Mouse (Mus musculus): Measurements from ENCODE around the gene Med4. TPM values are rescaled to one million over a fixed set of nuclear protein-coding genes. Genes with fewer than 3 reads are reported as not detected.
A peak's percentile ranks its signal among the peaks of the same experiment; 100 is the strongest.
"Not testable (repeated sequence)": the region's sequence is repeated elsewhere in the genome, so short reads cannot be mapped to it uniquely, and the experiment has no call there.

The Med4 gene
- polyA plus RNA-seq, 1 experiment from 2014 or later = 88.7 TPM

DNA sequence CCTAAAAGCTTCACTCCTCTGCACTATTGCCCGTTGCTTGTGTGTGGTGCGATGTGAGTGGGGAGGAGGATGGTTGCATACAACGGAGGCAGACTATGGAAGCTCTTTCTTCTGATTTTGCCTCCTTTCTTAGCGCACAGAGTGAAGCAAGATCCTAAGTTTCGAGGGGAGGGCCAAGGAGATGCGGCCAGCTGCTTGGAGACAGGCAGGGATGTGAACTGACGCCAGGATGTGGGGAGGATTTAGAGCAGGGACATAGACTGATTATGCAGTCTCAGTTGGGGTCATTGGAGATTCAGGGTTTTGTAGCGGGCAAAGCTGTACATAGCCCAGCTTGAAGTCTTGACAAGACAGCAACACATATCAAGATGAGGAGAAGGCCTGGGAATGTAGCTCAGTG lies 3.5 kb upstream of the Med4 start:
- Histone ChIP-seq H3K27ac (no peak overlapping the region), H3K4me3 (no peak overlapping the region), H3K9me3 (no peaks in the 10 kb centered on the region), H3K27me3 (0 out of 2 replicates have a peak, but pooled peaks cover 9% of the 10 kb centered on the region), H3K4me2 (no peak overlapping the region), H3K9ac (0 out of 2 replicates have a peak overlapping the region, but pooled peaks have one; percentile 40), H3K36me3 (no peaks in the 10 kb centered on the region), H3K4me1 (replicated peaks) (peaks cover 31% of the 10 kb centered on the region)
- 62% methylated on average over 8 of the region's 8 CpGs for WGBS
- ATAC-seq (ENCODE audit: low FRiP score) = no peak

DNA sequence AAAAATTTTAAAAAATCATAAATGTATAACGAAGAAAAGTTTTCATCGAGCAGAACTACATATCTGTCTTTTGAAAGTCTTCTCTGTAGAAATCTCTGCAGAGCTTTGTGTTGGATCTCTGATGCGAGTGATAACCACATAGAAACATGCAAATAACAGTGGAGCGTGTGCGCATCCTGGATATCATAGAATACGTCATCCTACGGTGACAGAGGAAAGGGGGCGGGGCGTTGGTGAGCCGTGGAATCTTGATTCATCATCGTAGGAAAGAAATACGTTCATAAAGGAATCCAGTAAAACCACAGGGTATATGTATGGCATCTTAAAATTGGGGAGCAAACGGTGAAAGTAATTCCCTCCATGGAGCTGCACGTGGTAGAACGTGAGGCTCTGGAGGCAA lies 2.6 kb upstream of the Med4 start:
- H3K4me1 ChIP-seq (replicated peaks) = peaks cover 30% of the 10 kb centered on the region
- H3K9me3 ChIP-seq = no peaks in the 10 kb centered on the region
- peaks cover 8% of the 10 kb centered on the region for H3K36me3 ChIP-seq
- H3K27me3 ChIP-seq = 0 out of 2 replicates have a peak, but pooled peaks cover 9% of the 10 kb centered on the region
- no peak overlapping the region for H3K27ac ChIP-seq
- WGBS = 93% methylated on average over 15 of the region's 15 CpGs
- no peak overlapping the region for H3K4me3 ChIP-seq
- no peak overlapping the region for H3K9ac ChIP-seq
- no peak overlapping the region for H3K4me2 ChIP-seq
- no peak for ATAC-seq (ENCODE audit: low FRiP score)

DNA sequence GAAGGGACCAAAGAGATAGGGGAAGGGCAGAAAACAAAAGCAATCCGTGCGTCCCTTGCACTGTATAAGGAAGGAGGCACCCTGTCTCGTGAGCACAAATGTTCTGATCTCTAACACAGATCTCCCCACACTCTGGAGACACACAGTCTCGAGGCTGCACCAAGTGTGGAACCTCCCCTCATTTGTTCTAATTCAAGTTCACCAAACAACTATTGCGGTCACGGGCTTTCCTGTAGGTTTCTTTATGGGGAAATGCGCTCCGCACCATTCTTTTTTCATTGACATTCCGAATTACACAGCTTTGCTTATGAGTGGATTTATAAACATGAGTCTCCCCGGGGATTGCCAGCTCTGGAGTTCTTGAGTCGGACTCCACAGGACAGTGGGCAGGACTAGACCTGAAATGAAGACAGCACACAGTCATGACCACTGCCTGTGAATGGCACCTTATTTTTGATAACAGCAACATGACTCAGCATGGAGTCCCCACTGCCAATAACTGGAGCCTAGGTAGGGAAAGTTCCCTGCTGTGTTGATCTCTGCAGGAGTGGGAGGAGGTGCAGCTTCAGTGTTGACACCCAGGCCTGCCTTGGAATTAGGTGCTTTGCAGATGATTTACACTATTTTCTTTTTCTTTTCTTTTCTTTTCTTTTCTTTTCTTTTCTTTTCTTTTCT lies 2.0 kb upstream of the Med4 start:
- Histone ChIP-seq H3K4me2 (no peak overlapping the region), H3K36me3 (peaks cover 10% of the 10 kb centered on the region), H3K4me3 (no peak overlapping the region), H3K27ac (no peak overlapping the region), H3K9ac (no peak overlapping the region), H3K9me3 (no peaks in the 10 kb centered on the region), H3K4me1 (replicated peaks) (peaks cover 30% of the 10 kb centered on the region), H3K27me3 (0 out of 2 replicates have a peak, but pooled peaks cover 9% of the 10 kb centered on the region)
- no peak for ATAC-seq (ENCODE audit: low FRiP score)
- 74% methylated on average over 11 of the region's 11 CpGs for WGBS

DNA sequence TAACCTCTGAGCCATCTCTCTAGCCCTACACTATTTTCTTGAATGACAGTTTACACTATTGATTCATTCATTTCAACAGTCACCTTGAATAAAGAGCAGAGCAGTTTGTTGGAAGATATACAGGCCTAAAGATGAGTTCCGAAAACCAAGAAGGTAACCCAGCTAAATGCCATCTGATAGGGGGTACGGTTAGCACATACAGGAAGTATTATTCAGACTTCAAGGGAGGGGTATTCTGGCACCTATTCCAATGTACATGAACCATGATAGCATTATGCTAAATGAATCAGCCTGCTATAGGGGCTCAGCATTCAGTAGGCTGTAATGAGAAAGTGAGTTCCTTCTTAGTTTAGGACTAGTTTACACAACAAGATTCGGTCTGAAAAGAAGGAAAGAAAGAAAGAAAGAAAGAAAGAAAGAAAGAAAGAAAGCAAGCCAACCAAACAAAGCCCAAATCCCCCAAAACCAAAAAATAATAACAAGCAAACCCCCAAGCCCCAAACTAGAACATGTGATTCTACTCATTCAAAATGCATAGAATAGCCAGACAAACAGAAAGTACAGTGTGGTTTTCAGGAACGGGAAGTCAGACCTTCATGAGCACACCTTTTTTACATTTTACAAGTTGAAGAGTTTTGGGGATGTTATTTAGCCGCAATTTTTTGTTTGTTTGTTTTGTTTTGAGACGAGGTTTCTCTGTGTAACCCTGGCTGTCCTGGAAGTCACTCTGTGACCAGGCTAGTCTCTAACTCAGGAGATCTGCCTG lies 1.0 kb upstream of the Med4 start:
- WGBS = 93% methylated on average over 6 of the region's 6 CpGs
- H3K4me3 ChIP-seq = no peak overlapping the region
- 0 out of 2 replicates have a peak, but pooled peaks cover 9% of the 10 kb centered on the region for H3K27me3 ChIP-seq
- ATAC-seq (ENCODE audit: low FRiP score) = no peak
- no peaks in the 10 kb centered on the region for H3K9me3 ChIP-seq
- no peak overlapping the region for H3K4me2 ChIP-seq
- H3K27ac ChIP-seq = no peak overlapping the region
- H3K4me1 ChIP-seq (replicated peaks) = peaks cover 24% of the 10 kb centered on the region
- H3K9ac ChIP-seq = no peak overlapping the region
- peaks cover 12% of the 10 kb centered on the region for H3K36me3 ChIP-seq

DNA sequence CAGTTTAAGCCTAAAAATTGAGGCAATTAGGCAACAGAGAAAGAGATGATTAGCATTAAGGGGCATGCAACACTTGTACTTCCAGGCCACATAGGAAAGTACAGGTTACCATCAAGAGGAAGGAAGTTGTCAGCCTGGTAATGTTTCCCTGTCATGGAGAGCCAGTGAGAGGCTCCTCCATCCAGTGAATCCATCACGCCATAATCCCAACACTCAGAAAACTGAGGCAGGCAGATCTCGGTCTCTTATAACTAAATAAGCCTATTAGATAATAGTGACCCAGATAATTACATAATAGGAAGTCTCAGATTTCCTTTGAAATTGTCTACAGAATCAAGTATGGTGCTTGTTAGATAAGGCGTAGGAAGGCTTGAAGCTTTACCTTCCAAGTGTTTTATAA lies 14.3 kb downstream of the Med4 start:
- no peak overlapping the region for H3K9ac ChIP-seq
- no peaks in the 10 kb centered on the region for H3K9me3 ChIP-seq
- H3K4me3 ChIP-seq = no peak overlapping the region
- H3K4me1 ChIP-seq (replicated peaks) = no peaks in the 10 kb centered on the region
- peaks cover 4% of the 10 kb centered on the region; the same call in 1 of the 2 replicates for H3K27me3 ChIP-seq
- no peak overlapping the region for H3K4me2 ChIP-seq
- 79% methylated on average over 3 of the region's 3 CpGs for WGBS
- no peak overlapping the region for H3K27ac ChIP-seq
- no peak for ATAC-seq (ENCODE audit: low FRiP score)
- no peaks in the 10 kb centered on the region for H3K36me3 ChIP-seq

DNA sequence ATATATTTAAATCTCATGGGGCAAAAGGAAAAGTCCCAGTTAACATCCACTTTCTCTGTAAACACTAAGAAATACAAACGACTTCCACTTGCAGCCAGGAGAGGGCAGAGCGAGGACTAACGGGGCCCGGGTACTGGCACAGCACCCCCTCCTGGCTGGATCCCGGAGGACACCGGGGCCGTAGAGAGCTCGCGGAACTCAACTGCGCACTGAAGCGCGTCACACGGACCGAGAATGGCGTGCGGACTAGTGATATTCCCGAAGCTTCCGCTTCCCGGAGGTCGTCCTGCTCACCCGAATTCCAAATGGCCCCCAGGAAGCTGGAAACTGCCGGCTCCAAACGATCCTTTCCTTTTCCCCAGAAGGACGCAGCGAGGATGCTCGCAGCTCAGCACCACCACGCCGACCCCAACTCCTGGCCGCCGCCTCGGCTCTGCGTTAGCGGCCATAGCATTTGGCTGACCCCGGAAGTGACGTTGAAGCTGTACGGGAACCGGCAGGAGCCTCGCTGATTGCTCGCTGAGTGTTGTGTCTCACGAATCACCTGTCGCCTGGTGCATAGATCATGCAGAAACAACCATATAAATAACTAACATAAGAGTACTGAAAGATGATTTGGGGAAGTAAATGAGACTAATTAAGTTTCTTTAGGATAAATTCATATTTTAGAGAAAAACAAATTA lies 15.1 kb downstream of the Med4 start, which contains the start of gene Sucla2:
Gene Sucla2 (plus strand): TSS at position 554 of the 683 bp plus-strand sequence.
- Histone ChIP-seq H3K27ac (peak within 1 kb of the TSS; percentile 92), H3K27me3 (peaks cover 7% of the 10 kb centered on the region; the same call in 1 of the 2 replicates), H3K9me3 (no peaks in the 10 kb centered on the region), H3K4me2 (peak within 1 kb of the TSS; percentile 34), H3K9ac (peak within 1 kb of the TSS; percentile 68), H3K4me3 (peak within 1 kb of the TSS; percentile 47), H3K4me1 (replicated peaks) (no peaks in the 10 kb centered on the region), H3K36me3 (no peaks in the 10 kb centered on the region)
- peak; percentile 100 for ATAC-seq (ENCODE audit: low FRiP score)
- WGBS = under 1% methylated on average over 40 of the region's 41 CpGs

DNA sequence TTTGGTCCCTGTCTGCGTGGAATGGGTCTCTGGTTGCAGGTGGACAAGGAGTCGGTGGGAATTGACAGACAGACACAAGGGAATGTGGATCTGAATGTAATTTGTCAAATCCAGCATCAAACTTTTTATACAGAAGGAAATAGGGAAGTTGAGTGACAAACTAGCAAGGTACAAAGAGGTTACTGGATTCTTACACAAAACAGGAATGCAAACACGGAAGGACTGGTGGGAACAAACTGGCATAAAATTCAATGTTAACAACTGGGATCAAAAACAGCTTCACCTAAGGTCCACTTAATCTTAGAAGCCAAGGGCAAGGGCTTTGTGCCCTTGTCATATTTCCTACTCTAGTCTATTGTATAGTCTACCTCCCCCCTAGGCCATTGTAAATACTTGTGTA lies 18.8 kb downstream of the Med4 start:
- H3K9me3 ChIP-seq = not testable (repeated sequence)

DNA sequence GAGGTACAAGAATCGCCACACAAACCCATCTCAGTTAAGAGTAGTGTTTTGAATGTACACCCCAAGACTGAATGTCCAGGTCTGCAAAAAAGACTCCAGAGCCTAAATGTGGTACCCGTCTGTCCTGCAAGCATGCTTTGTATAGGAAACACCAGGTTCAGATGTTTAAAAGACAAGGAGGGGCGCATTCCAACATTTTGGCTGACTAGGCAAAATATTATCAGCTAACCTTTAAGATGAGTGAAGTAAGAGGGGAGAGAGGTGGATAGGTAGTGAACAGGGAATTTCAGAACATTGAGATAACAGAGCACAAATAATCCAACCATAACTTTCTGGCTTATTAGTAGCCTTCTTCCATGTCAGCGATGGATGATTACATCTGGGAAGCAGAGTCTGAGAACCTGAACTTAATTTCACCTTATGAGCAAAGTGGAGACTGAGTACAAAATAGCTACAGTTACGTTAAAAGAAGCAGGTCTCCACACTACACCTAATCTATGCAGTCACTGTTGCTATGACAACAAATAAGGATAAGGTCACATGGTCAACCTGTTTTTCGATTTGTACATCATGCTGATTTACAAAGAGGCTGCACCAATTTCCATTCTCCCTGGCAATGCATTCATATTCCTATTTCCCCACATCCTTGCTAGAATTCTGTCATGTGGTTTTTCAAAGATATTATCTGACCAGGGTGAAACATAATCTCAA lies 24.1 kb downstream of the Med4 start:
- WGBS = 71% methylated on average over 6 of the region's 6 CpGs
- no peak for ATAC-seq (ENCODE audit: low FRiP score)

More for the DNA sequence above, 18.8 kb downstream of the Med4 start:
- not testable (repeated sequence) for ATAC-seq (ENCODE audit: low FRiP score); H3K4me1 ChIP-seq (replicated peaks); H3K4me2 ChIP-seq; H3K36me3 ChIP-seq; H3K27ac ChIP-seq; H3K4me3 ChIP-seq; H3K9ac ChIP-seq
- H3K27me3 ChIP-seq = peaks cover 18% of the 10 kb centered on the region; the same call in 1 of the 2 replicates
- whole genome bisulfite sequencing = 84% methylated on average over 3 of the region's 3 CpGs

DNA sequence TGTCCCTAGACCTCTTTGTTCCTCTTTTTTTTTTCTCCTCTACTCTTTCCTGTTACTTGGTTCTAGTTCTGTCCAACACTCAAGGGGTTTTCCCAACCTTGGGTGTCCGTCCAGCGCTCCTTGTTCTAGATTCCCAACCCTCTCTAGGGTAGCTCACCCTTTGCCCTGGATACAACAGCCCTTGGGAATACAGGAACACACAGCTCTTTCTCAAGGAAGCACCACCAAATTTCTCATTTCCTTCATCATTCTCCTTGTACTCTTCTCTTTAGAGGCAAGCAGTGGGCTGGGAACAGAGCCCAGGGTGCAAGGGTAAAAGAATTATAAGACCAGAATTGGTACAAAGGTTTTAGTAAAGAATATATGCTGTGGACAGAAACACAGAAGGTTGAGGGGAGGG lies 25.8 kb downstream of the Med4 start:
- H3K27me3 ChIP-seq = peaks cover 10% of the 10 kb centered on the region; the same call in 1 of the 2 replicates
- no peak overlapping the region for H3K4me2 ChIP-seq
- no peak overlapping the region for H3K9ac ChIP-seq
- no peaks in the 10 kb centered on the region for H3K36me3 ChIP-seq
- 85% methylated on average over 2 of the region's 2 CpGs for WGBS
- no peak for ATAC-seq (ENCODE audit: low FRiP score)
- H3K4me1 ChIP-seq (replicated peaks) = no peaks in the 10 kb centered on the region
- H3K4me3 ChIP-seq = no peak overlapping the region
- no peak overlapping the region for H3K27ac ChIP-seq
- H3K9me3 ChIP-seq = no peaks in the 10 kb centered on the region

More for the DNA sequence above, 24.1 kb downstream of the Med4 start:
- Histone ChIP-seq H3K27ac (no peak overlapping the region), H3K4me1 (replicated peaks) (no peaks in the 10 kb centered on the region), H3K9ac (no peak overlapping the region), H3K36me3 (no peaks in the 10 kb centered on the region), H3K27me3 (peaks cover 20% of the 10 kb centered on the region; the same call in 1 of the 2 replicates), H3K4me2 (no peak overlapping the region), H3K4me3 (no peak overlapping the region), H3K9me3 (no peaks in the 10 kb centered on the region)

DNA sequence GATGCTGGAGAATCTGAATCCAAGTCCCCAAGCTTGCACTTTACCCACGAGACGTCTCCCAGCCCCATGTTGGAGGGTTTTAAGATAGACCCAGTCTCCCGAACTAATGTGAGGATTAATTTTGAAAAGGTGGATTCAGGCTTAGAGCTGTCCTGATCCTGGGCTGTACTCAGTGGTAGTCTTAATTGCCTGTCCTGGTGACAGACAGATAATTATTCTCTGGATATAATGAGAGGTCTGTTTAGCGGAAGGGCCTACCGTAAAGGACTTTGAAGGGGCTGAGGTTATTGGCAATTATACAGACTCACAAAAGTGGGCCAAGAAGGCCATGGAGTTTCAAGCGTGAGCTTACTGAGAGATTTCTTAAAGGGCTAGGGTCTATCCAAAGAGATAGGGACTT lies 34.0 kb downstream of the Med4 start:
- Histone ChIP-seq H3K27ac (no peak overlapping the region), H3K27me3 (peaks cover 2% of the 10 kb centered on the region; the same call in 1 of the 2 replicates), H3K36me3 (no peaks in the 10 kb centered on the region), H3K4me1 (replicated peaks) (no peaks in the 10 kb centered on the region), H3K4me2 (no peak overlapping the region), H3K9me3 (no peaks in the 10 kb centered on the region), H3K4me3 (no peak overlapping the region), H3K9ac (no peak overlapping the region)
- 69% methylated on average over 6 of the region's 6 CpGs for WGBS
- no peak for ATAC-seq (ENCODE audit: low FRiP score)

DNA sequence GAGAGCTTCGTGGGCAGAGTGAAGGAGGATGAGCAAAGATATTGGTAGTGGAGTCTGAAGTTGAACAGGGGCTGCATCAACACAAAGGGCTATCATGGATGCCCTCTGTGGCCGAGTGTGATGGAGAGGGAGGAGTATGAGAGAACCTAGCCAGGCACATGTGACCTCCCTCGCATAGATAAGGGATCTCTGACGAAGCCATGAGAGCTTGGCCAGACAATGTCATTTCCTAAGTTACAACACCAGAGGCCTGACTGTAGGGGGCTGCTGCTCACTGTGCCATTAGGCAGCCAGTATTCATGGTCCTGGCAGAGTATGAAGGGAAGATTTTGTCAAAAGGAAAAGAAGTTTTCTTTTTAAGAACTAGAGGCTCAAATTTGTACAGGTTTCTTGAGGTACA lies 37.2 kb downstream of the Med4 start:
- Histone ChIP-seq H3K27ac (no peak overlapping the region), H3K9ac (no peak overlapping the region), H3K4me2 (no peak overlapping the region), H3K4me3 (no peak overlapping the region), H3K36me3 (no peaks in the 10 kb centered on the region), H3K9me3 (no peaks in the 10 kb centered on the region), H3K27me3 (no peaks in the 10 kb centered on the region; the same call in 1 of the 2 replicates), H3K4me1 (replicated peaks) (0 out of 2 replicates have a peak, but pooled peaks cover under 1% of the 10 kb centered on the region)
- ATAC-seq (ENCODE audit: low FRiP score) = no peak
- WGBS = 62% methylated on average over 4 of the region's 4 CpGs

Measured in hindbrain, embryonic 13.5 days (tissue).